Mouse (Mus musculus): ENCODE results near the gene Creld1. TPM values are rescaled to one million over a fixed set of nuclear protein-coding genes. Genes with fewer than 3 reads are reported as not detected.
A peak's percentile ranks its signal among the peaks of the same experiment; 100 is the strongest.

Creld1 gene
- total and polyA plus RNA-seq, 3 experiments, result 31.1 to 58.5 (median 44.7) TPM

GRCm38 (mm10) chr6:113508272-113508946 is 25.3 kb downstream of the Creld1 start:
- no peak for DNase-seq

DNA sequence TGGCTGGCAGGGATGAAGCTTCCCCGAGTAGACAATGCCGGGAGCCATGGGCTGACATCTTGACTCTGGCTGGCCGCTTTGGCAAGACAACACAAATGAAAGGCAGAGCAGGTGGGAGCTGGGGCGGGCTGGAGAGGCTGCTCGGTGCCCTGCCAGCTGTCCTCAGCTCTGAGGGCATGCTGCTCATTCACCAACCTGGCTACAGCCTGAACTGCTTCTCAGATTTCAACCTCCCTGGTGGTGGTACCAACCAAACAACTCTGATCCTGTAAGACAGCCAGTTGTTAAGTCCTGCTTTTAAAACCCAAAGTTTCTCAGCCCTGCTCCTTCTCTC is 25.8 kb downstream of the Creld1 start:
- DNase-seq, result no peak

DNA sequence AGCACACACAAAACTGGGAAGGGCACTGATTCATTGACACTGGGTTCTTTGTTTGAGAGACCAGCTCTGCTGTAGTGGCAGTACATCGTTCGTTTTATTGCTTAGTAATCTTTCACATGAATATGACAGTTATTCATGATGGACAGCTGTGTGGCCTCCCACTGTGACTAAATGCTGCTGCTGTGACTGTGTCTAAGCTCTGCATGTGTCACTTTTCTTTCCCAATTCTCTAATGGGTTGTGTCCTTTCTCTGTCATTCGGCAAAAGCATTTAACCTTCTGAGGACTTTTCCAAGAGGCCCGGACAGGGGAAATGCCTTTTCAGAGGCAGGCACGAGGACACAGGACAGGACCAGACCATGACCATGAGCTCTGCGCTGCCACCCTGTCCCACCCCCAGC is 30.8 kb downstream of the Creld1 start:
- peak; percentile 49 for DNase-seq

GRCm38 (mm10) chr6:113514600-113514999 is 31.5 kb downstream of the Creld1 start:
- DNase-seq, result no peak

DNA sequence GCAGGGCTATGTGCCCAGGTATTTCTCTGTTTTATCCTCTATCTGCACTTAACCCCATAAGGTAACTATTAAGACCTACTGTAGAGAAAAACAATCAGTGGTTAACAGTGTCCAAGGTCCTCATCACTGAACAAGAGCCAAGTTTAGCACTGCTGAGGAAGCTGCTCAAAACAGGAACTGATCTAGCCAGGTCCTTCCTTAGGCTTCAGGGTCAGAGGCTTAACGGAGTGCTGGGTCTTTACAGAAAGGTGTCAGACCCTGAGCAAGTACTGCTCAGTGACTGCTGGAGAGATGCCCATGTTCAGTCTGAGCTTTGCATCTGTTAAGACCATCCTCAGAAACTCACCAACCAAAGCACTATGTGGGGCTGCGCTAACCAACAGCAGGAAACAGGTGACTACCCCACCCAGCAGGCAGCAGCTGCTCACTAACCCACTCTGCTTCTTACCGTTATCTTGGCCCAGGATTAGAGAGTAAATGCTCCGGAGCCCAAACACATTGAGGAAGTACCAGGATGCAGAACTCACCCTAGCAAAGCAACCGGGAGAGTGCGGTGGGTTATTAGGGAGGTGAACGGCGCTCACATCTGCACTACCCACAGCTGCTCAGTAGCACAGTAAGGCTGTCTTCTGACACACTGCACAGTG is 34.5 kb downstream of the Creld1 start:
- DNase-seq, result no peak

DNA sequence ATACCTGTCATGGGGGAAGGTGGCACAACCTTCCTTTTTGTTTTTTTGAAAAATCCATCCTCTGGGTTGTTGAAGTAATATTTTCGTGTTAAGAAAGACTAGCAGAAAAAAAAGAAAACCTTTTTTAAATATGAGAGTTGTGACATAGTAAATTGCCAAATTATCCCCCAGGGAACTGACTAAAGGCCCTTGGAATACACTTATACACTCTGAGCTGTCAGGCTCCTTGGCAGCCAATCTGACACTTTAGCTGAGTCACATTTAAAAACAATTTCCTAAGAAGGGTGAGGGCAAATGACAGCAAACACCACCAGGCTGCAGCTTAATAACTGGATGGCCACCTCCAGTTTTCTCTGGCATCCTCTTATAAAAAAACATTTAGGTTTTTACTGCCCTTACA is 39.2 kb downstream of the Creld1 start:
- peak; percentile 23 for DNase-seq

- no peak for DNase-seq
Measured at GRCm38 (mm10) chr6:113523420-113523819, 40.3 kb downstream of the Creld1 start.

GRCm38 (mm10) chr6:113530932-113531839 is 48.1 kb downstream of the Creld1 start, which contains the start of the genes Emc3 and Fancd2:
TSS of gene Emc3 (minus strand) at chr6:113531652.
TSS of gene Fancd2 (plus strand) at chr6:113531682.
- DNase-seq, result peak; percentile 93

DNA sequence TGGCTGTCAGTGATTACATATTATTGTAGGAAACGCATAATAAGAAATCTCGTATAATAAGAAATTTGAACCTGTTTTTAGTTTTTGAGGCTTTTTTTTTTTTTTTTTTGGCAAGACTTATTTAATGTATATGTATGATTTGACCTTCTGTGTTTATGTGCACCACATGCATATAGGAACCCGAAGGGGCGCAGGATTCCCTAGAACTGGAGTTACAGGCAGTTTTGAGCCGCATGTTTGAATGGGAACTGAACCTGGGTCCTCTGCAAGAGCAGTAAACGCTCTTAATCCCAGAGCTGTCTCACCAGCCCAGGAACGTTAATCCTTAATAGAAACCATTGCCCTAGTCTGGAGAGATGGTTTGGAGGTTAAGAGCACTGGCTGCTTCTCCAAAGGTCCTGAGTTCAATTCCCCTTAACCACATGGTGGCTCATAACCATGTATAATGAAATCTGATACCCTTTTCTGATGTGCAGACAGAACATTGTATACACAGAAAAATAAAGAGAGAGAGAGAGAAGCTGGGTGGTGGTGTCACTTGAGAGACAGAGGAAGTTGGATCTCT is 48.8 kb downstream of the Creld1 start:
- no peak for DNase-seq

DNA sequence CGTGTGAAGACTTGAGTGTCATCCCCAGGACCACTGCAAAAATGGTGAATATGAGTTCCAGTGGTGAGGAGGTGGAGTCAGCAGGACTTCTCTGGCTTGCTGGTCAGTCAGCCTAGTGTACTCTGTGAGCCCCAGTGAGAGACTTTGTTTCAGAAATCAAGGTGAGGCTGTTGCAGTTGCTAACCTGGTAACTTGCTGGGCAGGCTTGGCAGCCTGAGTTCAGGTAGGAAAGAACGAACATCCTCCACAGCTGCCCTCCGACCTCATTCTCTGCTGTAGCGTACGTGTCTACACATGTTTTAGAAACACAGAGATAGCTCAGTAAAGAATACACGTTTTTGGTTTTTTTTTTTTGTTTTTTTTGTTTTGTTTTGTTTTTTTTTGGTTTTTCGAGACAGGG is 51.8 kb downstream of the Creld1 start:
- no peak for DNase-seq

- no peak for DNase-seq
Measured at GRCm38 (mm10) chr6:113541610-113542009, 58.5 kb downstream of the Creld1 start.

Small RNA genes lying within 50 kb of the gene (microRNA-seq; reads per million reads assigned to microRNA genes)
- gene Gm23365, result 0 reads per million in 2 experiments

Other genes with a start within 250 kb of the Creld1 start
- gene Mtmr14, start 245.5 kb upstream of the Creld1 start, total RNA-seq (2021), result 10 to 100 TPM; 14.8 to 23.8 TPM
- 46.7 and 47.1 TPM in 2 replicates for gene Mtmr14, start 245.5 kb upstream of the Creld1 start, polyA plus RNA-seq (2012; rRNA removed)
- gene Cpne9, start 201.0 kb upstream of the Creld1 start, total RNA-seq (2021), result 1 to 10 TPM; 2.8 to 3.4 TPM
- gene Cpne9, start 201.0 kb upstream of the Creld1 start, polyA plus RNA-seq (2012; rRNA removed), result 2.2 and 7.4 TPM in 2 replicates
- gene Brpf1, start 176.2 kb upstream of the Creld1 start, total RNA-seq (2021), result 10 to 100 TPM; 23.8 to 24.2 TPM
- gene Brpf1, start 176.2 kb upstream of the Creld1 start, polyA plus RNA-seq (2012; rRNA removed), result 14.3 and 15.1 TPM in 2 replicates
- gene Ogg1, start 156.3 kb upstream of the Creld1 start, total RNA-seq (2021), result 10 to 100 TPM; 10.5 to 16.4 TPM
- 22.0 and 22.3 TPM in 2 replicates for gene Ogg1, start 156.3 kb upstream of the Creld1 start, polyA plus RNA-seq (2012; rRNA removed)
- gene Camk1, start 139.3 kb upstream of the Creld1 start, total RNA-seq (2021), result 10 to 100 TPM; 49.0 to 58.3 TPM
- gene Camk1, start 139.3 kb upstream of the Creld1 start, polyA plus RNA-seq (2012; rRNA removed), result 56.7 and 69.9 TPM in 2 replicates
- 10 to 100 TPM; 35.1 to 47.0 TPM for gene Tada3, start 105.4 kb upstream of the Creld1 start, total RNA-seq (2021)
- 32.4 and 34.5 TPM in 2 replicates for gene Tada3, start 105.4 kb upstream of the Creld1 start, polyA plus RNA-seq (2012; rRNA removed)
- 100 to 1,000 TPM; 175 to 211 TPM for gene Arpc4, start 105.2 kb upstream of the Creld1 start, total RNA-seq (2021)
- gene Arpc4, start 105.2 kb upstream of the Creld1 start, polyA plus RNA-seq (2012; rRNA removed), result 61.0 and 62.3 TPM in 2 replicates
- 1 to 10 TPM; 2.1 to 3.5 TPM for gene Ttll3, start 94.0 kb upstream of the Creld1 start, total RNA-seq (2021)
- gene Ttll3, start 94.0 kb upstream of the Creld1 start, polyA plus RNA-seq (2012; rRNA removed), result 5.8 and 7.0 TPM in 2 replicates
- gene Rpusd3, start 64.0 kb upstream of the Creld1 start, total RNA-seq (2021), result 1 to 10 TPM; 9.1 to 9.2 TPM
- gene Rpusd3, start 64.0 kb upstream of the Creld1 start, polyA plus RNA-seq (2012; rRNA removed), result 65.5 and 102 TPM in 2 replicates
- 100 to 1,000 TPM; 354 to 980 TPM for gene Cidec, start 47.5 kb upstream of the Creld1 start, total RNA-seq (2021)
- gene Cidec, start 47.5 kb upstream of the Creld1 start, polyA plus RNA-seq (2012; rRNA removed), result 514 and 896 TPM in 2 replicates
- 10 to 100 TPM; 50.5 TPM for gene Jagn1, start 40.7 kb upstream of the Creld1 start, total RNA-seq (2021)
- gene Jagn1, start 40.7 kb upstream of the Creld1 start, polyA plus RNA-seq (2012; rRNA removed), result 49.5 and 64.3 TPM in 2 replicates
- gene Il17re, start 24.8 kb upstream of the Creld1 start, total RNA-seq (2021), result 1 to 10 TPM; 1.1 to 1.9 TPM
- gene Il17re, start 24.8 kb upstream of the Creld1 start, polyA plus RNA-seq (2012; rRNA removed), result 4.0 TPM in 2 replicates
- 10 to 100 TPM; 17.0 to 22.0 TPM for gene Il17rc, start 11.9 kb upstream of the Creld1 start, total RNA-seq (2021)
- 90.8 and 103 TPM in 2 replicates for gene Il17rc, start 11.9 kb upstream of the Creld1 start, polyA plus RNA-seq (2012; rRNA removed)
- under 1 TPM; 0.09 to 0.21 TPM for gene Prrt3, start 18.6 kb downstream of the Creld1 start, total RNA-seq (2021)
- gene Prrt3, start 18.6 kb downstream of the Creld1 start, polyA plus RNA-seq (2012; rRNA removed), result 0.32 and 0.33 TPM in 2 replicates
- gene Emc3, start 48.4 kb downstream of the Creld1 start, total RNA-seq (2021), result 100 to 1,000 TPM in 1 of 2 experiments, 10 to 100 TPM in 1; 99.9 to 116 TPM
- gene Emc3, start 48.4 kb downstream of the Creld1 start, polyA plus RNA-seq (2012; rRNA removed), result 44.9 and 53.6 TPM in 2 replicates
- under 1 TPM; 0.41 to 0.72 TPM for gene Fancd2, start 48.4 kb downstream of the Creld1 start, total RNA-seq (2021)
- gene Fancd2, start 48.4 kb downstream of the Creld1 start, polyA plus RNA-seq (2012; rRNA removed), result 0.17 and 1.2 TPM in 2 replicates
- gene Fancd2os, start 117.4 kb downstream of the Creld1 start, total RNA-seq (2021), result under 1 TPM in 1 of 2 experiments, not detected in 1; 0.21 TPM
- gene Fancd2os, start 117.4 kb downstream of the Creld1 start, polyA plus RNA-seq (2012; rRNA removed), result 0.15 TPM in 1 of 2 replicates, not detected in the other
- 100 to 1,000 TPM; 181 to 201 TPM for gene Brk1, start 121.5 kb downstream of the Creld1 start, total RNA-seq (2021)
- gene Brk1, start 121.5 kb downstream of the Creld1 start, polyA plus RNA-seq (2012; rRNA removed), result 113 and 167 TPM in 2 replicates
- 10 to 100 TPM; 22.5 to 26.3 TPM for gene Vhl, start 140.7 kb downstream of the Creld1 start, total RNA-seq (2021)
- gene Vhl, start 140.7 kb downstream of the Creld1 start, polyA plus RNA-seq (2012; rRNA removed), result 16.8 and 21.4 TPM in 2 replicates
- 10 to 100 TPM; 22.4 to 23.6 TPM for gene Irak2, start 155.2 kb downstream of the Creld1 start, total RNA-seq (2021)
- 17.4 and 20.0 TPM in 2 replicates for gene Irak2, start 155.2 kb downstream of the Creld1 start, polyA plus RNA-seq (2012; rRNA removed)
- 10 to 100 TPM; 44.7 to 56.3 TPM for gene Tatdn2, start 213.8 kb downstream of the Creld1 start, total RNA-seq (2021)
- 16.3 and 19.0 TPM in 2 replicates for gene Tatdn2, start 213.8 kb downstream of the Creld1 start, polyA plus RNA-seq (2012; rRNA removed)
- gene Ghrl, start 236.6 kb downstream of the Creld1 start, total RNA-seq (2021), result not detected
- gene Ghrl, start 236.6 kb downstream of the Creld1 start, polyA plus RNA-seq (2012; rRNA removed), result 0.35 TPM in 1 of 2 replicates, not detected in the other